Mouse (Mus musculus): ENCODE data around the gene Mbd5.

DNA sequence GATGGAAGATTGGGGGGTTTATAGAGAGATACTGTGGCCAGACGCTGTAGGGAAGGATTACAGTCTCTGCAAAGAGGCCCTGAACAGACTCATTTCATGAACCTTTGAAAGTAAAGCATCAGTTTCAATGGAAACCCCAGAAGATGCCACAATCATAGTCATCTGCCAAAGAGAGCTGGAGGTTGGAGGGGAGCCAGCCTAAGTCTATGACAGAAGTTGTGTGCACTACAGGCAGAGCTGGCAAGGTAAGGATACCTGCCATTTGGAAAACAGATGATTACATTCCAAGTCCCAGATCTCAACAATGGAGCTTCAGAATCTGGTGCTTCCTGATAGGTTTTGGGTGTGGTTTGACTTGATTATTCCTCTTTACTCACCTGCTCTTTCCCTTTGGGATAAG, 261.1 kb downstream of the Mbd5 start:
- TF ChIP-seq CTCF (IDR thresholded peaks at IDR 0.05; ENCODE audit: control insufficient read depth, insufficient read depth, low read length) = no peak
- no peak for TF ChIP-seq POLR2A (IDR thresholded peaks at IDR 0.05; ENCODE audit: borderline replicate concordance, control insufficient read depth, low read depth, low read length)

Data from bone marrow, adult 2 months (tissue).